Mouse (Mus musculus): ENCODE measurements around the gene Gtse1. TPM values are rescaled to one million over a fixed set of nuclear protein-coding genes. Genes with fewer than 3 reads are reported as not detected.

Gene Gtse1
- polyA plus RNA-seq, 1 experiment: 11.3 TPM

- no peak overlapping the region for H3K4me3 ChIP-seq (ENCODE audit: insufficient read depth, low read length)
- no peak for TF ChIP-seq POLR2A (IDR thresholded peaks at IDR 0.05; ENCODE audit: borderline replicate concordance, low read depth, low read length)
- no peak for TF ChIP-seq CTCF (IDR thresholded peaks at IDR 0.05; ENCODE audit: low read depth, low read length)
- no peak overlapping the region for H3K27ac ChIP-seq (ENCODE audit: insufficient read depth, low read depth, low read length)
- no peaks in the 10 kb centered on the region for H3K4me1 ChIP-seq (ENCODE audit: control insufficient read depth, insufficient read depth, low read length)
Observed at GRCm38 (mm10) chr15:85909931-85910330, 50.4 kb downstream of the Gtse1 start.

- Histone ChIP-seq H3K4me3 (ENCODE audit: insufficient read depth, low read length) (no peak overlapping the region), H3K27ac (ENCODE audit: insufficient read depth, low read depth, low read length) (no peak overlapping the region), H3K4me1 (ENCODE audit: control insufficient read depth, insufficient read depth, low read length) (no peaks in the 10 kb centered on the region)
- TF ChIP-seq POLR2A (IDR thresholded peaks at IDR 0.05; ENCODE audit: borderline replicate concordance, low read depth, low read length): no peak
- TF ChIP-seq CTCF (IDR thresholded peaks at IDR 0.05; ENCODE audit: low read depth, low read length): peak; percentile 67
Observed at GRCm38 (mm10) chr15:85913605-85914004, 54.1 kb downstream of the Gtse1 start.

- no peak overlapping the region for H3K27ac ChIP-seq (ENCODE audit: insufficient read depth, low read depth, low read length)
- TF ChIP-seq CTCF (IDR thresholded peaks at IDR 0.05; ENCODE audit: low read depth, low read length) (no peak), POLR2A (IDR thresholded peaks at IDR 0.05; ENCODE audit: borderline replicate concordance, low read depth, low read length) (no peak)
- no peak overlapping the region for H3K4me3 ChIP-seq (ENCODE audit: insufficient read depth, low read length)
- H3K4me1 ChIP-seq (ENCODE audit: control insufficient read depth, insufficient read depth, low read length): no peaks in the 10 kb centered on the region
Observed at GRCm38 (mm10) chr15:85919191-85919891, 59.8 kb downstream of the Gtse1 start.

GRCm38 (mm10) chr15:85919892-85920248 is 60.3 kb downstream of the Gtse1 start:
- Histone ChIP-seq H3K4me3 (ENCODE audit: insufficient read depth, low read length) (no peak overlapping the region), H3K4me1 (ENCODE audit: control insufficient read depth, insufficient read depth, low read length) (no peaks in the 10 kb centered on the region), H3K27ac (ENCODE audit: insufficient read depth, low read depth, low read length) (no peak overlapping the region)
- TF ChIP-seq CTCF (IDR thresholded peaks at IDR 0.05; ENCODE audit: low read depth, low read length) (no peak), POLR2A (IDR thresholded peaks at IDR 0.05; ENCODE audit: borderline replicate concordance, low read depth, low read length) (no peak)

- no peak overlapping the region for H3K27ac ChIP-seq (ENCODE audit: insufficient read depth, low read depth, low read length)
- no peaks in the 10 kb centered on the region for H3K4me1 ChIP-seq (ENCODE audit: control insufficient read depth, insufficient read depth, low read length)
- H3K4me3 ChIP-seq (ENCODE audit: insufficient read depth, low read length): no peak overlapping the region
- TF ChIP-seq CTCF (IDR thresholded peaks at IDR 0.05; ENCODE audit: low read depth, low read length) (no peak), POLR2A (IDR thresholded peaks at IDR 0.05; ENCODE audit: borderline replicate concordance, low read depth, low read length) (no peak)
Observed at GRCm38 (mm10) chr15:85921855-85922254, 62.3 kb downstream of the Gtse1 start.

Other genes starting within 250 kb of the Gtse1 start
- not detected in 2 replicates for gene Ppara, start 124.8 kb upstream of the Gtse1 start, polyA plus RNA-seq (2012; ENCODE audit: insufficient read depth, insufficient read length, missing spikeins)
- 13.8 and 17.9 TPM in 2 replicates for gene Cdpf1, start 48.0 kb upstream of the Gtse1 start, polyA plus RNA-seq (2012; ENCODE audit: insufficient read depth, insufficient read length, missing spikeins)
- not detected in 2 replicates for gene Pkdrej, start 38.0 kb upstream of the Gtse1 start, polyA plus RNA-seq (2012; ENCODE audit: insufficient read depth, insufficient read length, missing spikeins)
- 11.5 and 12.6 TPM in 2 replicates for gene Ttc38, start 27.4 kb upstream of the Gtse1 start, polyA plus RNA-seq (2012; ENCODE audit: insufficient read depth, insufficient read length, missing spikeins)
- gene Trmu, start 19.6 kb downstream of the Gtse1 start, polyA plus RNA-seq (2012; ENCODE audit: insufficient read depth, insufficient read length, missing spikeins): 11.5 and 17.0 TPM in 2 replicates
- 0.15 and 0.28 TPM in 2 replicates for gene Celsr1, start 174.0 kb downstream of the Gtse1 start, polyA plus RNA-seq (2012; ENCODE audit: insufficient read depth, insufficient read length, missing spikeins)
- 3.8 and 4.4 TPM in 2 replicates for gene Gramd4, start 197.9 kb downstream of the Gtse1 start, polyA plus RNA-seq (2012; ENCODE audit: insufficient read depth, insufficient read length, missing spikeins)